Mouse (Mus musculus): ENCODE measurements around the gene Gatad2a.

The Gatad2a gene

DNA sequence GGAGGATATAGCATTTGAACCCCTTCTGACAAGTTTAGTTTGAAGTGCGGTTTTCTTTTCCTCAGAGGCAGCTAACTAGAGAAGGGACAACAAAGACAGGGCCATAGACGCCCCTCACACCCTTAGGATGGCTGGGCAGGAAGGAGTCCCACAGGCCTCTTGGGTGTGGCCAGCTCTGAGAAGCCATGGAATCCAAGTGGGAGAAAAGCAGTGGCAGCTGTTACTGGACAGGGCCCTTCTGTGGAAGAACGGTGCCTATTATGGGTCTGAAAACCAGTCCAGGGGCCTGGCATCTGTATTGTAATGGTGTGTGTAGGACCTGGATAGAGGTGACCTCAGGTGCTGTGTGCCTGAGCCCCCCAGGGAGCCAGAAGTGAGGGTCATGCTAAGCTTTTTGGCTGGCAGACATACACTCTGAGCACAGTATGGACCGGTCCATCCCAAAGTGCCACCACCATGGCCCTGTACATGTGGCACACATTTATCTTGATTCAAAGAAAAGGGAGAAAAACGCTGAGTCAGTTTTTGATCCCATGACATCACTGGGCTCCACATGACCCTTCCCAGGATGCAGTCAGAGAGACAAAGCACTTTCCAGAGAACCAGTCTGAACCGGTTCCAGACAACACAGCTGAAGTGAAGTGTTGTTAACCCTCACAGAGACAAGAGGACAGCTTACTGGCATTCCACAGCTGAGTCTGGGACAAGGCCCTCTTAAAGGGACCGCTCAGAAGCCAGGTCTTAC is 60.0 kb downstream of the Gatad2a start:
- no peak for DNase-seq

DNA sequence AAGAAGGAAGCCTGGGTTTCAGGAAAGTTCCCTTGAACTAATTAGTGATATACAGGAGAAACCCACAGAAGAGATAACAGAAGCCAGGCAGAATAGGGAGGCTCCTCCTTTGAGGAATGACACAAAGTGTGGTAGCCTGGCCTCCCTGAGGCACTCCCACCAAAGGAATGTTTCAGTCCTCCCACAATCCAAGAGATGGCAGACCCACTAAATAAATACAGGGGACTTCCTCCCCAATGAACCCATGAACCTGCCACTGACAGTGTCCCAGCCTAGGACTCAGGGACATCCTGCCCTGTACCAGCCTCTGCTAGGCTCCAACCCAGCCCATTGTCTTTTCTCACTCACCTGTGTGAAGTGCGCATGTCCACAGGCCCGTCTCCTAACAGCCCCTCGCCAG is 60.8 kb downstream of the Gatad2a start:
- no peak for DNase-seq

GRCm38 (mm10) chr8:69934582-69934981 is 61.6 kb downstream of the Gatad2a start:
- DNase-seq = no peak

GRCm38 (mm10) chr8:69933811-69934210 is 62.4 kb downstream of the Gatad2a start:
- no peak for DNase-seq

DNA sequence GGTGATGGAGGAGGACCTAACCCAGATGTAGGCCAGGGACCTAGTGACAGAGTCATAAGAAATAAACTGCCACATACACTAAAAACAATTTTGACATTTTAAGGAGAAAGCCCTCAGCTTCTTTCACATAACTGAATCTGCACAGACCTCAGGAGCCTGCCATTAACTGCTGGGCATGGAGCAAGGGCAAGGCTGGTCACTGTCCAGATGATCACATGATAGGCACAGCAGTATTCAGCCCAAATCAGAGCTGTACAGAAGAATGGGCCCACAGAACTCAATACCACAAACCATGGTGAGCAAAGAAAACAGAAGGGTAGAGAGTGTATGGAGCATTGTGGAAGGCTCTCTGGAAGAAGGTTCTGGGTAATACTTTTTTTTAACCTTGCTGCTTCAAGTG is 69.3 kb downstream of the Gatad2a start:
- no peak for DNase-seq

DNA sequence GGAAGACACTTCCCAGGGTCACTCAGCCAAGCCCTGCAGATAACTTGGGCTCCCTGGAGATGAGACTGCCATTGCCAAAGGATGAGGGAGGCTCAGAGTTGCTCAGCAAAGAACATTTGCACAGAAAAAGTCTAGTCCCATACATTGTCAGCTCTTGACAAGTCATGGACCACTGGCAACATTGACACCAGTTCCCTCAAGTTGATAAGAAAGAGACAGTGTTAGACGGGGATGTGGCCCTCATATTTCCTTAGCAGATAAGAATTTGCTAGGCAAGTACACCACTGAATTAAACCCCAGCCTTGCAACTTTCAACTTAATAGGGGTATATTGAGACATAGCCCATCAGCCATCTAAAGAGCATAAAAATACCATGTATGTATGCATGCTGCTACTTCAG is 72.2 kb downstream of the Gatad2a start:
- DNase-seq = no peak

DNA sequence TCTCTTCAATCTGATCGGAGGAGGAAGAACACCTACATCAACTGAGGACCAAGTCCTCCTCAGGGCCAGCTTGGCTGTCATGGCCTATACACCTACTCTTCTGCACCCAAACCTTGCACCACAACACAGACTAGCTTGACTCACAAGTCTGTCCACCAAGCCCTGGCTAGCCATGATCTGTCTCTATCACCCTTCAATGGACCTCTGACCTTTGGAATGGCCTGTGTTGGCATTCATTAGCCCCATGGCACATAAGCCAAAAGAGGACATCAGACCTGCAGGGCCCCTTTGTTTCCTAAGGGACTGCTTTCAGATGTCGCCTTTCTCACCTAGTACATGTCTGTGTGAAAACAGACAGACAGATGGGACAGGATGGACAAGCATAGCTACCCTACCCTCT is 75.0 kb downstream of the Gatad2a start:
- DNase-seq = no peak

DNA sequence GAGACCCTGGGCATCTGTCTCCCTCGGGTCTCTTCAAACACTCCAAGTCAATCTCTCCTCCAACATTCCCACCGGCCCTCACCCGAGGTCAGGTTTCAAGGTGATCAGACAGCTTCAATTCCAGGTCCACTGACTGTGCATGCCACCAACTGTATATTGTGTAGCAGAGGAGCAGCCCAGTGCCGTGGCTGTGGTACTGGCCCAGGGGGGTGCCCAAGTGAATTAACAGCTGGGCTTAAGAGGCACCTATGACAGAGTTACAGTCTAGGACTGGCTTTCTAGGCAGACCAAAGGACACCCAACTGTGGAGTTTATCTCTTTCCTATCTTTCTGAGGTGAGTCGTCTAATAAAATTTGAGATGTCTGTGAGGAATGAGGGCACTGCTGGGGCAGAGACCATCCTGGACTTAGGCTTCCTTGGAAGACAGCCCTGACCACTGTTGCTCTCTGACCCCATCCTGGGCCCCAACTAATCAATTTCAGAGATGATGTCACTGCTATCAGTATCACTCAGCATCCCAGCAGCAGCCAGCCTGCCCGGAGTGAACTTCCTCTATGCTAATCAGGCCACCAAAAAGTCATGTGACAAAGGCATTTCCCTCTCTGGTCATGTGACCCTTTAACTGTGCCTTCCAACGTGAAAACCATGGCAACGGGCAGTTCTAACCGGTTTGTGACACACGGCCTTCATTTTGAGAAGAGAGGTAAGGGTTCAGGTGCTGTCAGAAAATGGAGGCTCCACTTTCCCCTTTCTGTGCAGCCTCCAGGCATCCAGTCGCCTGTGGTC is 76.1 kb downstream of the Gatad2a start:
- peak in 1 of 2 experiments; percentile 22 for DNase-seq

DNA sequence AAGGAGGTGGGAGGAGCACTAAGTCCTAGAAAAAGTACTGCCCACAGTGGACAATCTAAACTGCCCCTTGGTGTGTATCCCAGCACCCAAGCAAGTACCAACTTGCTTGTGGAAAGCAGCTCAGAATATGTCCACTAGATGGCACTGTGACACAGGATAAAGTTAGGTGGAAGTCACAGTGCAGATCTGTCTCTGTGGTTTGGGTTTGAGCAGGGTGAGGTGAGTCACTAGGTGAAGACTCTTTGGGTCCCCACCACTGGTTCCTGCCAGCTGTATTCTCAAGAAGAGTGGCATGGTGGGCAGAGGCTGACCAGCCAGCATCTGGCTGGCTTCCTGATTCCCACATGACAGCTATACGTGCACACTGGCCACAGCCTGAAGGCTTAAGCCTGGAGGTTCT is 77.2 kb downstream of the Gatad2a start:
- DNase-seq = peak; percentile 64 to 88

- DNase-seq = no peak
Measured at GRCm38 (mm10) chr8:69918506-69918905, 77.7 kb downstream of the Gatad2a start.

DNA sequence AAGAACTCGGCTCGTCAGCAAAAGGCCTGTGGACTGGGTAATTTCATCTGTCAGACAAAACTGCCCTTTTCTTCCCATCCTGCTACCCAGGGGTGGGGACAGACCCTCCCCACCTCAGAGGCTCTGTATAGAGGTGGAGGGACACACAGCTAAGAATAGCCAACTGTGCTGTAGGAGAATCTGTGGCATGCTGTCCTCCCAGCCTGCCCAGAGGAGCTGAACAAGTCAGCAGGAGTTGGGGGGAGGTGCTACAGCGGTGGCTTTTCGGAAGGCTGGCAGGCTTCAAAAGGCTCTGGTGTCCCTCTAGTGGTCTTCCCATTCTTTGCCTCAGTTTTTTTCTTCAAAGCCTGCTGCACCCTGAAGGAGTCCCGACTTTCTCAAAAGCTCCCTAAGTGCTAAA is 80.4 kb downstream of the Gatad2a start:
- DNase-seq = no peak

GRCm38 (mm10) chr8:69914526-69914925 is 81.7 kb downstream of the Gatad2a start:
- DNase-seq = no peak

- DNase-seq = no peak
Measured at GRCm38 (mm10) chr8:69912478-69913074, 83.6 kb downstream of the Gatad2a start.

DNA sequence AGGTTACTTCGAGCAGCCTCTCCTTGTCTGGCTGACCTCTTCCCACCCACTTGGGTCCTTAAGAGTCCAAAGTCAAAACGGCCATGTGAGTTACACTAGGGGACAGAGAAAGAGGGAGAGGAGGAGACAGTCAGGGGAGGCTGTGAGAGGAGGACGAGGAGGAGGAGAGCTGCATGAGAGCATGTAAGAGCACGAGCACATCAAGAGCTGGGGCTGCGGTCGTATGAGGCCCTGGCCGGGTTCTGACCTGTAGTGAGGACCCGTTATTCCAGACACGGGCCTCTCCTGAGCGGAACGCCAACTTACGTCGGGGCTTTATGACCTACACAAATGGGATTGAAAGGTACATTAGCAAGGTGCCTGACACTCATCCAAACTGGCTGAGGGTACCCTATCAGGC is 84.3 kb downstream of the Gatad2a start:
- DNase-seq = no peak

GRCm38 (mm10) chr8:69907106-69907505 is 89.1 kb downstream of the Gatad2a start:
- DNase-seq = no peak

DNA sequence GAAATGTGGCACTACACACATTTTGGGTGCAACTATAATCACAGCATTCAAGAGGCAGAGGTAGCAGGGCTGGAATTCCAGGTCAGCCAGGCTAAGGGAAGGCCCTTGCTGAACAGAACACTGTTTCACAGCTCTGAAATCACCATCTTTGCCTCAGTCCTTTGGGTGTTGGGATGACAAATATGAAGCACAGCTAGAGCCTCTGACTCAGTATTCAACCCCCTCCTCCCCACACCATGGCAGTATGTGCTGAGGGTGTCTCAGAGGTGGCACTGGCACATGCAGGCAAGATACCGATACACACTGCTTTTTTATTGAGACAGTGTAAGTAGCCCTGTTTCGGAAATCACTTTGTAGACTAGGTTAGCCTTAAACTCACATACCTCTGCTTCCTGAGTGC is 89.9 kb downstream of the Gatad2a start:
- no peak for DNase-seq

GRCm38 (mm10) chr8:69904096-69904495 is 92.1 kb downstream of the Gatad2a start:
- peak in 1 of 2 experiments; percentile 3 for DNase-seq

DNA sequence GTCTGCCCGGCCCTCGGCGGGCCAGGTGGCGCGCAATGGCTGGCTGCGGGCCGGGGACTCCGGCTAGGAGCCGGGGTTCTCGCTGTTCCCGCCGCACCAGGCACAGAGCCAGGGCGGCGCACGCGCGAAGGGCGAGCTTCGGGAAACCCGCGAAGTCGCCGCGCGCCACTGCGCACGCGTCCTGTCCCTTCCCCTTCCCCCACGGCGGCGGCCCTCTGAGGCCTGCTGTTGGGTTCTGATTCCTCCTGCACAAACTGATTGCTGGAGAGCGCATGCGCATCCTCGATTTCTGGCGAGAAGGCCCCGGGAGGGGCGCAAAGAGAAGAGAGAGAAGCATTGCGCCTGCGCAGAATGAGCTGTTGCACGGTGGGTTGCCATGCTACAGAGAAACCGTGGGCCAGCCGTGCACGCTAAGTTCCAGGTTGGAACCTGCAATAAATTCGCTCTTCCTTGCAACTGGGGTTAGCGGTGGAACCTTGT is 93.1 kb downstream of the Gatad2a start:
- DNase-seq = peak; percentile 99

DNA sequence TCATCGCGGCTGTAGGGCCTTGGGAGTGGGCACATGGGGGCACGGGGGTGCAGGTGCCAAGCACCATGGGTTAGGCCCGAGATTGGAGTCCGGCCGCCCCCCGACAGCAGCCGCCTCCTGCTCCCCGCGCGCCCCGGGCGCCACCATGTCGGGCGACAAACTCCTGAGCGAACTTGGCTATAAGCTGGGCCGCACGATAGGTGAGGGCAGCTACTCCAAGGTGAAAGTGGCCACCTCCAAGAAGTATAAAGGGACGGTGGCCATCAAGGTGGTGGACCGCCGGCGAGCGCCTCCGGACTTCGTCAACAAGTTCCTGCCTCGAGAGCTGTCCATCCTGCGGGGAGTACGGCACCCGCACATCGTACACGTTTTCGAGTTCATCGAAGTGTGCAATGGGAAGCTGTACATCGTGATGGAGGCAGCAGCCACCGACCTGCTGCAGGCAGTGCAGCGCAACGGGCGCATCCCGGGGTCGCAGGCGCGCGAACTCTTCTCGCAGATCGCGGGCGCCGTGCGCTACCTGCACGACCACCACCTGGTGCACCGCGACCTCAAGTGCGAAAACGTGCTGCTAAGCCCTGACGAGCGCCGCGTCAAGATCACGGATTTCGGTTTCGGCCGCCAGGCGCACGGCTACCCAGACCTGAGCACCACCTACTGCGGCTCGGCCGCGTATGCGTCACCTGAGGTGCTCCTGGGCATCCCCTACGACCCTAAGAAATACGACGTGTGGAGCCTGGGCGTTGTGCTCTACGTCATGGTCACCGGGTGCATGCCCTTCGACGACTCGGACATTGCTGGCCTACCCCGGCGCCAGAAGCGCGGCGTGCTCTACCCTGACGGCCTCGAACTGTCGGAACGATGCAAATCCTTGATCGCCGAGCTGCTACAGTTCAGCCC is 93.8 kb downstream of the Gatad2a start, which contains the start of the genes Tssk6, Ndufa13 and Yjefn3:
TSS of gene Tssk6 (plus strand) at position 22 of the 900 bp plus-strand sequence.
TSS of gene Ndufa13 (minus strand) at position 396 of the 900 bp plus-strand sequence.
TSS of gene Yjefn3 (minus strand) at position 550 of the 900 bp plus-strand sequence.
- peak in 1 of 2 experiments; percentile 44 for DNase-seq

DNA sequence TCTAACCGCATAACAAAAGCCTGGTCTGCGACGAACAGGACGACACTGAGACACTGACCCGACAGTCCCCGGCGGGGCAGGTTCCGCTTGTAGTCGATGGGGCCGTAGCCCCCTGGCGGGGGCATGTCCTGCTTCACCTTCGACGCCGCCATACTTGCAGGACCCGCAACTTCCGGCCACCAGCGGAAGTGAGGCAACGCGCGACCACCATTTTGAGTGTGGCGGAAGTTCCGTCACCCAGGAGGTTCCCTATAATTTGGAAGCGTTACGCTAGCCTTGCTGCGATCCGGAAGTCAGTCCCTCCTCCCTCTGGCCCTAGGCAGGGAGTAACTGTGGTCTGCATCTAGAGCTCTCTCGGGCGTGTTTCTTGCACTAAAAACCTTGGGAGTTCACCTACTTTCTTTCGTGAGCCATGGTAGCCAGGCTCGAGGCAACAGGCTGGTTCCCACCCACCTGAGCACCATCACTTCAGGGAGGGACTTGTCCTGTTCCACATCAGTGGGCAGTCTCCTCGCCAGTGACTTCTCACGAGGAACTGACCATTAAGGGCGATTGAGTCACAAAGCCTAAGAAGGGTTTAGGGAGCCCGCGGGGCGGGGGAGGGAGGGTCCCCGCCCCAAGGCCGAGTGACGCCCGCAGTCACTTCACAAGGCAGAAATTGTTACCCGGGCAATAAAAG is 94.6 kb downstream of the Gatad2a start:
- peak; percentile 96 to 98 for DNase-seq

DNA sequence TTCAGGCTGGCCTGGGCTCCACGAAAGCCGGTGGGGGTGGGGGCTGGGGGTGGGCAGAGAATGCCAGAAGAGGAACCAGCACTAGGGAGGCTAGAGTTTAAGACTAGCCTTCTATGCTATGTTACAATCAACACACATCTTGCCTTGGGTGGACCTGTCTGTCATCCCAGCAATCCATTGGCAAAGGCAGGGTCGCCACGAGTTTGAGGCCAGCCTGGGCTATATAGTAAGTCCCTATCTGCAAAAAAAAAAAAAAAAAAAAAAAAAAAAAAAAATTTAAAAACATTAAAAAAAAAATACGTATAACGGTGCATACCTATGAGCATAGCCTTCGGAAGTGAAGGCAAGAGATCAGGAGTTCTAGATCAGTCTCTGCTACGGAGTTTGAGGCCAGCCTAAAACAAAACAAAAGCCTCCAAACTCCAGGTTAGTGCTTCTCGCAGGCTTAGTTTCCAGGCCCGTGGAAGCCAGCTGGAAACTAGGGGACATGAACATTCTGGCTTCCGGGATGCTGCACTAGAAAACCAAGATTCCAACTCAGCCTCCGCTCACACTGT is 95.2 kb downstream of the Gatad2a start:
- DNase-seq = peak in 1 of 2 experiments; percentile 17

Measured in cerebellum, postnatal 36 days (tissue).